Mouse (Mus musculus) MEL (cell line): Measurements from ENCODE around the gene Gm8024. TPM values are rescaled to one million over a fixed set of nuclear protein-coding genes. Genes with fewer than 3 reads are reported as not detected.
"Not testable (repeated sequence)": the region's sequence is repeated elsewhere in the genome, so short reads cannot be mapped to it uniquely, and the experiment has no call there.

Source experiments
- DNase-seq: peaks from one replicate; pipeline ENCODE4 v3.0.0; 2011; ENCODE audit warnings: low read depth, low spot score
- H3K27ac ChIP-seq: 2 replicates; pipeline ENCODE4 v1.5.1; 2012; ENCODE audit warnings: low read depth, mild to moderate bottlenecking, control low read depth, low read length, moderate library complexity; ENCODE audit not compliant: control insufficient read depth
- H3K27me3 ChIP-seq, 2 experiments: fragments of 150-350 bp in 1 of 2; sonication (generic) in 1 of 2; 2 replicates each; pipeline ENCODE4 v1.6.1; 2012; ENCODE audit warnings: low read length in 2 of 2, mild to moderate bottlenecking in 2 of 2, improper control_type of control experiment in 1 of 2, moderate library complexity in 1 of 2; ENCODE audit not compliant: insufficient read depth in 2 of 2, control insufficient read depth in 1 of 2
- H3K36me3 ChIP-seq, 2 experiments: 2 replicates each; pipeline ENCODE4 v1.6.1; 2012 to 2014; ENCODE audit warnings: low read length in 2 of 2, improper control_type of control experiment in 1 of 2, inconsistent platforms in 1 of 2, mild to moderate bottlenecking in 1 of 2; ENCODE audit not compliant: insufficient read depth in 2 of 2, control insufficient read depth in 1 of 2
- H3K4me1 ChIP-seq, 2 experiments: fragments of 150-350 bp in 1 of 2; sonication (generic) in 1 of 2; 2 replicates each; pipeline ENCODE4 v1.6.1; 2012; ENCODE audit warnings: low read length in 2 of 2, improper control_type of control experiment in 1 of 2, mild to moderate bottlenecking in 1 of 2; ENCODE audit not compliant: insufficient read depth in 2 of 2, control insufficient read depth in 1 of 2
- H3K4me3 ChIP-seq, 2 experiments: fragments of 150-350 bp in 1 of 2; sonication (generic) in 1 of 2; 2 replicates each; pipeline ENCODE4 v1.5.1; 2012; ENCODE audit warnings: low read depth in 2 of 2, low read length in 2 of 2, mild to moderate bottlenecking in 2 of 2, moderate library complexity in 2 of 2, control low read depth in 1 of 2, improper control_type of control experiment in 1 of 2; ENCODE audit not compliant: control insufficient read depth in 1 of 2, insufficient read depth in 1 of 2
- H3K79me2 ChIP-seq: 2 replicates; pipeline ENCODE4 v1.6.1; 2012; ENCODE audit warnings: mild to moderate bottlenecking, low read length, moderate library complexity; ENCODE audit not compliant: control insufficient read depth, poor library complexity, insufficient read depth
- H3K9ac ChIP-seq: 2 replicates; pipeline ENCODE4 v1.6.1; 2012; ENCODE audit warnings: low read depth, mild to moderate bottlenecking, control low read depth, low read length, moderate library complexity; ENCODE audit not compliant: control insufficient read depth, poor library complexity, severe bottlenecking
- H3K9me3 ChIP-seq: fragments of 150-350 bp; sonication (generic); replicated peaks from 2 replicates; pipeline ENCODE4 v1.6.1; 2012; ENCODE audit warnings: mild to moderate bottlenecking, low read length, improper control_type of control experiment, moderate library complexity; ENCODE audit not compliant: insufficient read depth
- polyA plus RNA-seq, 2 experiments: library from polyadenylated mRNA; stranded (reverse) in 1 of 2; unstranded in 1 of 2; fragments of >175 nt in 1 of 2; fragments of >200 nt in 1 of 2; gene quantifications; 2 replicates each; pipeline versions ENCODE4 v1.2.1 to v1.2.4; 2012; ENCODE audit warnings: low replicate concordance in 2 of 2, low read depth in 1 of 2; ENCODE audit not compliant: insufficient read length in 2 of 2, insufficient read depth in 1 of 2, missing spikeins in 1 of 2
- total RNA-seq: library from RNA; depleted of rRNA; stranded (reverse); fragments of 300-350 nt; gene quantifications from 2 replicates; pipeline ENCODE4 v1.2.3, GENCODE M21; 2012; rRNA removed

Gene Gm8024
- total RNA-seq (not detected in 2 replicates), polyA plus RNA-seq (not detected)

DNA sequence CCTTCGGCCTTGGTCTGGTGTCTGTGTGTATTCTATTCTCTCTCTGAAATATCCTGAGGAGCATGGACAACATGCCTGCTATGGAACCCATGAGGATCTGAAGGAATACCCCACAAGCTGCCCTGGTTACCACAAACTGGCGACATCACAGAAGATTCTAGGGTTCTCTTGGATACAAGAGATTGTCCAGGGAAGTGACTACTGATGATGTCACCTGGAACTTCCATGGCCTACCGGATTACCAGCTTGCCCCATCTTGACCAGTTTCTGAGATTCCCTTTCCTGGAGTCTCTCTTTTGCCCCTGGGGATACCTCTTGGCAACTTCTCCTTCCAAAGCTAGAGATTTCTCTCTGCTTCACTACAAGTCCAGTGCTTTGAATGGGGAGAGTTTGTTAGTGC lies at the start of gene Gm8024:
TSS of gene Gm8024 (minus strand) at position 101 of the 400 bp plus-strand sequence.
- not testable (repeated sequence) for H3K4me3 ChIP-seq, H3K27ac ChIP-seq

DNA sequence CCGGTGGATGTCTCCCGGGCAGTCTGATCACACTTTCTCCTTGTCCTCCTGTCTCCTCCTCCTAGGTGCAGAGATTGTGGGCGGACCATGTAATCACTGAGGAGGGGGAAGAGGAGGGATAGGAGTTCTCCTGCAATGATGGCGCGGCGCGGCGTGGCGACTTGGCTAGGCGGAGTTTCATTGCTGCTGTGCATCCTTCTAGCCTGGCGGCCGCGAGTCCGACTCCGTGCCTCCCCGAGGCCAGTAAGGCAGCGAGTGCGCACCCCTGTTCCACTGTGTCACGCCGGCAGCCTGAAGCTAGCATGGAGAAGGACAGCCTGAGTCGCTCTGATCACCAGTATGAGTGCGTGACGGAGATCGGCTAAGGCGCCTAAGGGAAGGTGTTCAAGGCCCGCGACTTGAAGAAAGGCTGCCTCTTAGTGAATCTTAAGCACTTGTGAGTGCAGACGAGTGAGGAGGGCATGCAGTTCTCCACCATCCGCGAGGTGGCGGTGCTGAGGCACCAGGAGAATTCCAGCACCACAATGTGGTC lies 19.2 kb upstream of the Gm8024 start:
- H3K27ac ChIP-seq, H3K9me3 ChIP-seq, H3K79me2 ChIP-seq, H3K4me1 ChIP-seq, H3K36me3 ChIP-seq, H3K4me3 ChIP-seq, H3K27me3 ChIP-seq, DNase-seq, H3K9ac ChIP-seq: not testable (repeated sequence)

More for the DNA sequence above, at the start of gene Gm8024:
- not testable (repeated sequence) for H3K9ac ChIP-seq, H3K27me3 ChIP-seq, DNase-seq, H3K4me1 ChIP-seq, H3K79me2 ChIP-seq, H3K36me3 ChIP-seq, H3K9me3 ChIP-seq

DNA sequence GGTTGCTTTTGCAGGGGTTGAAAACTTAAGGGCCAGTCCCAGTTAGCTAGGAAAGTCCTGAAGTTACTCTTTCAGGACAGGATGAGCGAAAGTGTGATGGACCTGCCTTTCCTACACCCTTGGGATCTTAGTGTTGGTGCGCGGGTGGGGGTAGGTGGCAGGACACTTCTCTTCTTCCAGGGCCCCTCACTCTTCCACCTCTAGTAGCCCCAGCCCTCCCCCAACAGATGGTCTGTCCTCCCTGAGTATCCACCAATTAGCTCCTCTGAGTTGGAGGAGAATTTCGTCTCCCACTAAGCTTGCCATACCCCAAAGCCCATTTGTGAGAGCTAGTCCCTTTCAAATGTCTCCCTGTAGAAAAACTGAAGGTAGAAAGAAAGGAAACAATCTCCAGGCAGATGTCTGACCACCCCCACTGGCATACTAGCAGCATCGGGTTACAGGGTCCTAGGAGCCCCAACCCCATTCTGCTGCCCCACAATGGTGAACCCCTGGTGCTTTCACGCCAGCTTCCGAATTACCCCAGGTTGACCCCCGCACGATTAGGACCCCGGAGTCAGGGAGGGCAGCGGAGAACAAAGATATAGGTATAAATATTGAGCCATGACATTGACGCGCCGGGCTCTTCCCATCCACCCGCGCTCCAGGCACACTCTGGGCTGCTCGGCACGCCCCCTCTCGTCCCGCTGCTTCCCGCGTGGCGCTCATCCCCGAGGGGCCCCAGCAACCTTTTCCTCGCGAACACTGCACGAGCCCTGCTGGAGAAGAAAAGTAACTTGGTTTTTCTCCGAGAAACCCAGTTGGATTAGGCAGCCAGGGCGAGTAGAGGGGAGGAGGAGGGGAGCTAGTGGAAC lies 18.5 kb upstream of the Gm8024 start:
- H3K4me1 ChIP-seq, H3K27ac ChIP-seq, H3K4me3 ChIP-seq, H3K36me3 ChIP-seq, H3K79me2 ChIP-seq, H3K27me3 ChIP-seq, H3K9ac ChIP-seq, DNase-seq, H3K9me3 ChIP-seq: not testable (repeated sequence)

DNA sequence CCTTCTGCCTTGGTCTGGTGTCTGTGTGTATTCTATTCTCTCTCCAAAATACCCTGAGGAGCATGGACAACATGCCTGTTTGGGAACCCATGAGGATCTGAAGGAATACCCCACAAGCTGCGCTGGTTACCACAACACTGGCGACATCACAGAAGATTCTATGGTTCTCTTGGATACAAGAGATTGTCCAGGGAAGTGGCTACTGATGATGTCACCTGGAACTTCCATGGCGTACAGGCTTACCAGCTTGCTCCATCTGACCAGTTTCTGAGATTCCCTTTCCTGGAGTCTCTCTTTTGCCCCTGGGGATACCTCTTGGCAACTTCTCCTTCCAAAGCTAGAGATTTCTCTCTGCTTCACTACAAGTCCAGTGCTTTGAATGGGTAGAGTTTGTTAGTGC lies 21.8 kb downstream of the Gm8024 start, which contains the start of gene Gm8020:
TSS of gene Gm8020 (minus strand) at position 101 of the 400 bp plus-strand sequence.
- not testable (repeated sequence) for H3K79me2 ChIP-seq, H3K36me3 ChIP-seq

More for the DNA sequence above, 21.8 kb downstream of the Gm8024 start, which contains the start of gene Gm8020:
- not testable (repeated sequence) for DNase-seq, H3K27me3 ChIP-seq, H3K4me1 ChIP-seq, H3K27ac ChIP-seq, H3K9me3 ChIP-seq, H3K4me3 ChIP-seq, H3K9ac ChIP-seq

Other genes starting within 250 kb of the Gm8024 start
- not detected in 2 replicates for gene Gm9611, start 226.9 kb downstream of the Gm8024 start, total RNA-seq
- gene Gm9611, start 226.9 kb downstream of the Gm8024 start, polyA plus RNA-seq = not detected
- not detected in 2 replicates for gene Gm7995, start 214.1 kb downstream of the Gm8024 start, total RNA-seq
- not detected for gene Gm7995, start 214.1 kb downstream of the Gm8024 start, polyA plus RNA-seq
- gene Gm8005, start 84.6 kb downstream of the Gm8024 start, total RNA-seq = not detected in 2 replicates
- gene Gm8005, start 84.6 kb downstream of the Gm8024 start, polyA plus RNA-seq = not detected
- 0.10 and 0.12 TPM in 2 replicates for gene Gm8011, start 60.4 kb downstream of the Gm8024 start, total RNA-seq
- not detected for gene Gm8011, start 60.4 kb downstream of the Gm8024 start, polyA plus RNA-seq
- gene Gm8020, start 21.9 kb downstream of the Gm8024 start, total RNA-seq = not detected in 2 replicates
- not detected for gene Gm8020, start 21.9 kb downstream of the Gm8024 start, polyA plus RNA-seq
- gene Gm17124, start 75.6 kb upstream of the Gm8024 start, total RNA-seq = not detected in 2 replicates
- not detected for gene Gm17124, start 75.6 kb upstream of the Gm8024 start, polyA plus RNA-seq
- not detected in 2 replicates for gene Gm3633, start 117.6 kb upstream of the Gm8024 start, total RNA-seq
- gene Gm3633, start 117.6 kb upstream of the Gm8024 start, polyA plus RNA-seq = not detected
- gene Gm10378, start 131.7 kb upstream of the Gm8024 start, total RNA-seq = not detected in 2 replicates
- gene Gm10378, start 131.7 kb upstream of the Gm8024 start, polyA plus RNA-seq = not detected
- not detected in 2 replicates for gene Gm3015, start 244.5 kb upstream of the Gm8024 start, total RNA-seq
- not detected for gene Gm3015, start 244.5 kb upstream of the Gm8024 start, polyA plus RNA-seq